Mouse (Mus musculus) forebrain, embryonic 10.5 days (tissue): Measurements from ENCODE around the gene Rtp3. TPM values are rescaled to one million over a fixed set of nuclear protein-coding genes. Genes with fewer than 3 reads are reported as not detected.

Experiments used
- DNase-seq: peaks from one replicate; pipeline ENCODE4 v3.0.0-alpha.2; 2017; ENCODE audit warnings: low spot score; ENCODE audit errors: extremely low spot score
- H3K27ac ChIP-seq: fragments of 300-500 bp; sonication (generic); 2 replicates; pipeline ENCODE4 v1.5.1; 2016; ENCODE audit warnings: mild to moderate bottlenecking
- H3K27me3 ChIP-seq: fragments of 300-500 bp; sonication (generic); 2 replicates; pipeline ENCODE4 v1.6.1; 2016; ENCODE audit warnings: mild to moderate bottlenecking; ENCODE audit not compliant: poor library complexity, severe bottlenecking
- H3K36me3 ChIP-seq: fragments of 300-500 bp; sonication (generic); replicated peaks from 2 replicates; pipeline ENCODE4 v1.6.1; 2016; ENCODE audit warnings: mild to moderate bottlenecking, moderate library complexity
- H3K4me1 ChIP-seq: fragments of 300-500 bp; sonication (generic); 2 replicates; pipeline ENCODE4 v1.6.1; 2016
- H3K4me3 ChIP-seq: fragments of 300-500 bp; sonication (generic); 2 replicates; pipeline ENCODE4 v1.5.1; 2016; ENCODE audit warnings: mild to moderate bottlenecking, moderate library complexity
- H3K9me3 ChIP-seq: fragments of 300-500 bp; sonication (generic); 2 replicates; pipeline ENCODE4 v1.6.1; 2016; ENCODE audit warnings: mild to moderate bottlenecking, moderate library complexity
- WGBS: fragments of 180-500 bp; shearing (Covaris S2); methylation state at CpG from one replicate; pipeline ENCODE4 v1.1.7; 2016; 5-methylcytosine and 5-hydroxymethylcytosine counted together
- polyA plus RNA-seq: library from polyadenylated mRNA; unstranded; fragments of >200 nt; fragmentation: Nextera tagmentation; extraction: Ambion mirVana; gene quantifications from 2 replicates; pipeline ENCODE4 v1.2.1, GENCODE M21; 2016

Rtp3 gene
- polyA plus RNA-seq, 1 experiment from 2014 or later = not detected

DNA sequence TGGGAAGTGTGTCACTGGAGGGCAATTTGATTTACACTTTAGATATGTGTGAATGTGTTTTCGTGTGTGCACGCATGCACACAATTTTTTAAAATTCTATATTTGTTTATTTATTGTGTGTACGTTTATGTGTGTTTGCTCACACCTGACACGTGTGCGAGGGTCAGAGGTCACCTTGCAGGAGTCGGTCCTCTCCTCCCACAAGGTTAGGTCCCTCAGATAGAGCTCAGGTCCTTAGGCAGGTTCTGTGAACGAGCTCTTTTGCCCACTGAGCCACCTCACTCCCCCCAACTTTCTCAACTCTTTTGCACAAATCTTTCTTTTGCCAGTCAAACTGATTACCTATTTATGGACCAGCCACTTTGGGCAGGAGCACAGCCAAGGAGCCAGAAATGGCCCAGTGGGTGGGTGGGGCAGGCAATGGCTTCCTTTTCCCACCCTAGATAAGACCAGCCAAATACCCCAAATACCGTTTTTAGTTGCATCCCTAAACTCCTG, 41.5 kb downstream of the Rtp3 start:
- Histone ChIP-seq H3K9me3 (no peaks in the 10 kb centered on the region), H3K27me3 (peaks cover 93% of the 10 kb centered on the region), H3K36me3 (no peaks in the 10 kb centered on the region), H3K27ac (no peak overlapping the region), H3K4me3 (no peak overlapping the region), H3K4me1 (peaks cover 43% of the 10 kb centered on the region)
- 65% methylated on average over 8 of the region's 8 CpGs for WGBS
- DNase-seq = no peak

- WGBS = 12% methylated on average over 6 of the region's 6 CpGs
- no peaks in the 10 kb centered on the region for H3K9me3 ChIP-seq
- no peaks in the 10 kb centered on the region for H3K36me3 ChIP-seq
- H3K27me3 ChIP-seq = peaks cover 93% of the 10 kb centered on the region
- DNase-seq = no peak
- peaks cover 37% of the 10 kb centered on the region for H3K4me1 ChIP-seq
- H3K4me3 ChIP-seq = no peak overlapping the region
- H3K27ac ChIP-seq = 0 out of 2 replicates have a peak overlapping the region, but pooled peaks have one; percentile 72
Measured at GRCm38 (mm10) chr9:110947900-110948299, 42.5 kb downstream of the Rtp3 start.

GRCm38 (mm10) chr9:110947261-110947661, 43.1 kb downstream of the Rtp3 start:
- Histone ChIP-seq H3K27ac (peak overlapping the region; percentile 72), H3K4me1 (peaks cover 37% of the 10 kb centered on the region), H3K36me3 (no peaks in the 10 kb centered on the region), H3K9me3 (no peaks in the 10 kb centered on the region), H3K4me3 (peak overlapping the region; percentile 34), H3K27me3 (peaks cover 93% of the 10 kb centered on the region)
- peak; percentile 50 for DNase-seq
- WGBS = 2% methylated on average over 6 of the region's 6 CpGs

- Histone ChIP-seq H3K4me1 (peaks cover 37% of the 10 kb centered on the region), H3K36me3 (no peaks in the 10 kb centered on the region), H3K27ac (peak overlapping the region; percentile 72), H3K27me3 (peaks cover 86% of the 10 kb centered on the region), H3K4me3 (peak overlapping the region; percentile 34), H3K9me3 (no peaks in the 10 kb centered on the region)
- peak; percentile 43 for DNase-seq
- 4% methylated on average over 20 of the region's 20 CpGs for WGBS
Measured at GRCm38 (mm10) chr9:110946548-110947044, 43.8 kb downstream of the Rtp3 start.

- 10% methylated on average over 11 of the region's 11 CpGs for WGBS
- Histone ChIP-seq H3K4me1 (peaks cover 37% of the 10 kb centered on the region), H3K27ac (peak within 1 kb of the TSS; percentile 72), H3K4me3 (peak within 1 kb of the TSS; percentile 34), H3K27me3 (peaks cover 80% of the 10 kb centered on the region), H3K9me3 (no peaks in the 10 kb centered on the region), H3K36me3 (no peaks in the 10 kb centered on the region)
- DNase-seq = no peak
Measured at GRCm38 (mm10) chr9:110945926-110946325, 44.5 kb downstream of the Rtp3 start, which contains the start of gene Tdgf1. TSS of gene Tdgf1 (minus strand) at chr9:110946158.

DNA sequence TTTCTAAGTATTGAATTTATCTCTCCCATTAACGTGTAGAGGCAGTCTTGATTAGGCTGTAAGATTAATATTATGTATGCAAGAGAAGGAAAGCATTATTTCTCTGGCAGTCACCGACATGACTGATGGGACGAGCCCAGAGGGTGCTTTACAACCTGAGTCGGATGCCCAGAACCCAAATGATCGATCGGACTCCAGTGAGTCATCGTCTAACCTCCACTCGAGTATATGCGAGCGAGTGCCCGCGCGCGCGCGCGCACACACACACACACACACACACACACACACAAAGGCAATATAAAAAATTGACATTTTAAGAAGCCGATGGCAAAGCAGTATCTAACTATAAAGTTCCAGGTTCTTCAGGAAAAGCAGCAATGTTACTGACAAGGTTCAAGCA, 45.0 kb downstream of the Rtp3 start:
- Histone ChIP-seq H3K4me3 (no peak overlapping the region), H3K27ac (no peak overlapping the region), H3K9me3 (no peaks in the 10 kb centered on the region), H3K4me1 (peaks cover 37% of the 10 kb centered on the region), H3K36me3 (no peaks in the 10 kb centered on the region), H3K27me3 (peaks cover 77% of the 10 kb centered on the region)
- WGBS = 27% methylated on average over 18 of the region's 18 CpGs
- no peak for DNase-seq

- WGBS = 34% methylated on average over 13 of the region's 13 CpGs
- Histone ChIP-seq H3K9me3 (no peaks in the 10 kb centered on the region), H3K27me3 (peaks cover 69% of the 10 kb centered on the region), H3K27ac (no peak overlapping the region), H3K4me3 (no peak overlapping the region), H3K36me3 (no peaks in the 10 kb centered on the region), H3K4me1 (peaks cover 37% of the 10 kb centered on the region)
- no peak for DNase-seq
Measured at GRCm38 (mm10) chr9:110944265-110944664, 46.1 kb downstream of the Rtp3 start.

GRCm38 (mm10) chr9:110937506-110938490, 52.6 kb downstream of the Rtp3 start:
- WGBS = 76% methylated on average over 12 of the region's 12 CpGs

DNA sequence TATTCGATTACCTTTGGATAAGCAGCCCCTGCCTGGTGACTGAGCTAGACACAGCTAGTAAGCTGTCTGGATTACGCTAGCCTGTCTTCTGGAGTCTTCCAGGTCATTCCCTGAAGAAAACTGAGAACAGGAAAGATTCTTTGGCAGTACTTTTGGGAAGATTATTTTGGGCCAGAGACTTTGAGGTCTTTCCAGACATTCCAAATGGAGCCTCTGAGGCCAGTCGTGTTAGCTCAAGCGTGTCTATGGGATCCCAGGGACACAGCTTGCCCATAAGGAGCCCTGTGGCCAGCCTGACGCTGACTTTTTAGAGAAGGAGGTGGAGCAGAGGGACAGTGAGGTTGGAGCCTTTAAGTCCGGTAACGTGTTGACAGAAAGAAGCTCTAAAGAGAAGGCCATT, 54.4 kb downstream of the Rtp3 start:
- no peaks in the 10 kb centered on the region for H3K36me3 ChIP-seq
- H3K4me1 ChIP-seq = 0 out of 2 replicates have a peak, but pooled peaks cover 4% of the 10 kb centered on the region
- no peak overlapping the region for H3K4me3 ChIP-seq
- WGBS = 91% methylated on average over 7 of the region's 7 CpGs
- H3K27ac ChIP-seq = no peak overlapping the region
- no peaks in the 10 kb centered on the region for H3K9me3 ChIP-seq
- DNase-seq = no peak
- no peaks in the 10 kb centered on the region for H3K27me3 ChIP-seq

More at GRCm38 (mm10) chr9:110937506-110938490, 52.6 kb downstream of the Rtp3 start:
- Histone ChIP-seq H3K27me3 (peaks cover 5% of the 10 kb centered on the region; the same call in 1 of the 2 replicates), H3K9me3 (no peaks in the 10 kb centered on the region), H3K4me1 (0 out of 2 replicates have a peak, but pooled peaks cover 4% of the 10 kb centered on the region), H3K27ac (no peak overlapping the region), H3K36me3 (no peaks in the 10 kb centered on the region), H3K4me3 (no peak overlapping the region)
- DNase-seq = no peak

Other genes starting within 250 kb of the Rtp3 start
- gene Myl3, start 248.7 kb downstream of the Rtp3 start, polyA plus RNA-seq = 0.27 and 0.54 TPM in 2 replicates
- gene Pth1r, start 243.4 kb downstream of the Rtp3 start, polyA plus RNA-seq = 19.2 and 23.0 TPM in 2 replicates
- gene Prss42, start 192.4 kb downstream of the Rtp3 start, polyA plus RNA-seq = not detected in 2 replicates
- not detected in 2 replicates for gene Prss44, start 176.6 kb downstream of the Rtp3 start, polyA plus RNA-seq
- not detected in 2 replicates for gene Prss43, start 163.9 kb downstream of the Rtp3 start, polyA plus RNA-seq
- gene Prss45, start 156.0 kb downstream of the Rtp3 start, polyA plus RNA-seq = not detected in 2 replicates
- not detected in 2 replicates for gene Prss46, start 146.1 kb downstream of the Rtp3 start, polyA plus RNA-seq
- 0.76 and 1.1 TPM in 2 replicates for gene Prss50, start 132.6 kb downstream of the Rtp3 start, polyA plus RNA-seq
- 0.90 and 0.97 TPM in 2 replicates for gene Als2cl, start 110.7 kb downstream of the Rtp3 start, polyA plus RNA-seq
- gene Tmie, start 110.5 kb downstream of the Rtp3 start, polyA plus RNA-seq = 0.14 and 0.26 TPM in 2 replicates
- not detected in 2 replicates for gene Fam240a, start 73.7 kb downstream of the Rtp3 start, polyA plus RNA-seq
- gene Tdgf1, start 44.4 kb downstream of the Rtp3 start, polyA plus RNA-seq = 0.34 and 0.61 TPM in 2 replicates
- gene Lrrc2, start 39.0 kb downstream of the Rtp3 start, polyA plus RNA-seq = 0.09 TPM in 1 of 2 replicates, not detected in the other
- not detected in 2 replicates for gene Ltf, start 28.7 kb upstream of the Rtp3 start, polyA plus RNA-seq
- gene Ccrl2, start 66.9 kb upstream of the Rtp3 start, polyA plus RNA-seq = 0.74 TPM in 2 replicates
- 41.8 and 42.1 TPM in 2 replicates for gene Lrrfip2, start 127.0 kb upstream of the Rtp3 start, polyA plus RNA-seq